ENCODE assay signal across 21 mouse cellular contexts in genomic region chr10:24821990-24822676, GRCm38 (mm10). TPM values are rescaled to one million over a fixed set of nuclear protein-coding genes. Genes with fewer than 3 reads are reported as not detected.
A peak's percentile ranks its signal among the peaks of the same experiment; 100 is the strongest.
DNase-seq lines count a peak whose midpoint lies in the region; ATAC-seq and TF ChIP-seq lines count a peak whose summit lies in the region.
"Had no signal": no experiment of that assay in that cellular context is flagged by ENCODE, and none has a peak within 500 bp of the region (broad histone marks: within the 10 kb centered on the region; RNA-seq: fewer than 3 reads in every experiment).

No protein-coding gene starts in this region.

- ATAC-seq in erythroid progenitor cell, adult 5-6 weeks (replicated peaks; ENCODE audit: low FRiP score, poor library complexity, severe bottlenecking), result peak; percentile 66
- ATAC-seq in liver, embryonic 14.5 days (ENCODE audit: insufficient read depth), result peak; percentile 82
- peak; percentile 63; the same call in 1 of the 2 replicates for ATAC-seq in stomach, postnatal 0 days (ENCODE audit: low FRiP score, low TSS enrichment)
- ATAC-seq: activated CD4-positive, CD25-positive, alpha-beta regulatory T cell, adult 4 months; forebrain, embryonic 14.5 days; hindbrain, postnatal 0 days; midbrain, embryonic 13.5 days had no signal

- peak; percentile 58 for DNase-seq in NIH3T3 (ENCODE audit: low read depth)
- DNase-seq in liver, embryonic 14.5 days (ENCODE audit: low read depth in 3 of 3, low spot score in 3 of 3), result peak; percentile 56 to 64 (median 57)
- no peak for DNase-seq in stomach, postnatal 0 days (ENCODE audit: low spot score)
- no peak for DNase-seq in left cerebral cortex, adult 9 months (ENCODE audit: low spot score in 2 of 2)
- DNase-seq in lung, postnatal 36 days, result no peak
- no peak for DNase-seq in embryo, embryonic 10 days (ENCODE audit: low spot score)
- DNase-seq: adrenal gland, postnatal 14 days; cerebellum, adult 8-10 months; heart, postnatal 36 days; kidney, adult 9 months; kidney, postnatal 4 days; lung, adult 18-20 months; right cerebral cortex, postnatal 25 days had no signal

- TF ChIP-seq CTCF in liver, embryonic 14.5 days (IDR thresholded peaks at IDR 0.05; ENCODE audit: low read depth), result no peak
- no peak for TF ChIP-seq CTCF in stomach, postnatal 0 days (IDR thresholded peaks at IDR 0.05; ENCODE audit: low read depth)

- H3K27ac ChIP-seq in liver, embryonic 14.5 days, result peak overlapping the region; percentile 41
- H3K27ac ChIP-seq in stomach, postnatal 0 days (replicated peaks), result no peak overlapping the region
- H3K27ac ChIP-seq: embryonic facial prominence, embryonic 15.5 days; hindbrain, postnatal 0 days; midbrain, embryonic 13.5 days; neural tube, embryonic 15.5 days had no signal

- H3K36me3 ChIP-seq in liver, embryonic 14.5 days (replicated peaks; ENCODE audit: control insufficient read depth, insufficient read depth, low read depth), result no peaks in the 10 kb centered on the region
- no peaks in the 10 kb centered on the region for H3K36me3 ChIP-seq in stomach, postnatal 0 days (ENCODE audit: control insufficient read depth, insufficient read depth, low read length)
- H3K36me3 ChIP-seq: embryonic facial prominence, embryonic 15.5 days; heart, embryonic 12.5 days; midbrain, embryonic 13.5 days; neural tube, embryonic 15.5 days had no signal

- peaks cover 23 to 33% of the 10 kb centered on the region in 2 experiments for H3K4me1 ChIP-seq in liver, embryonic 14.5 days (replicated peaks; ENCODE audit: control insufficient read depth in 2 of 2, insufficient read depth in 2 of 2, low read length in 1 of 2)
- H3K4me1 ChIP-seq in stomach, postnatal 0 days (replicated peaks; ENCODE audit: control insufficient read depth, insufficient read depth), result 0 out of 2 replicates have a peak, but pooled peaks cover 2% of the 10 kb centered on the region
- H3K4me1 ChIP-seq: neural tube, embryonic 15.5 days had no signal

- 34% methylated on average over 4 of the region's 4 CpGs for WGBS in liver, embryonic 14.5 days (ENCODE audit: insufficient replicate concordance)
- WGBS in stomach, postnatal 0 days, result 41% methylated on average over 4 of the region's 4 CpGs

- H3K4me3 ChIP-seq in liver, embryonic 14.5 days (ENCODE audit: insufficient read depth in 1 of 2, low read depth in 2 of 2, low read length in 2 of 2), result no peak overlapping the region
- no peak overlapping the region for H3K4me3 ChIP-seq in stomach, postnatal 0 days (ENCODE audit: low read depth, low read length)
- H3K4me3 ChIP-seq: embryonic facial prominence, embryonic 15.5 days; heart, embryonic 12.5 days; midbrain, embryonic 13.5 days; neural tube, embryonic 15.5 days had no signal

- peak overlapping the region; percentile 27 for H3K4me2 ChIP-seq in liver, embryonic 14.5 days (ENCODE audit: low read depth)
- H3K4me2 ChIP-seq in stomach, postnatal 0 days (replicated peaks; ENCODE audit: low read depth), result no peak overlapping the region
- H3K4me2 ChIP-seq: embryonic facial prominence, embryonic 15.5 days; heart, embryonic 12.5 days; midbrain, embryonic 13.5 days; neural tube, embryonic 15.5 days had no signal

- H3K27me3 ChIP-seq in liver, embryonic 14.5 days (ENCODE audit: control insufficient read depth, insufficient read depth, low read length), result no peaks in the 10 kb centered on the region; the same call in 1 of the 2 replicates
- no peaks in the 10 kb centered on the region for H3K27me3 ChIP-seq in stomach, postnatal 0 days (ENCODE audit: control insufficient read depth, insufficient read depth, low read length)
- H3K27me3 ChIP-seq: embryonic facial prominence, embryonic 15.5 days; heart, embryonic 12.5 days; midbrain, embryonic 13.5 days; neural tube, embryonic 15.5 days had no signal

- TF ChIP-seq EP300 in liver, embryonic 14.5 days (IDR thresholded peaks at IDR 0.05; ENCODE audit: low read depth), result peak; percentile 70
- TF ChIP-seq EP300 in stomach, postnatal 0 days (optimal IDR thresholded peaks at IDR 0.05), result no peak

- H3K9ac ChIP-seq in liver, embryonic 14.5 days (replicated peaks), result no peak overlapping the region
- H3K9ac ChIP-seq in stomach, postnatal 0 days (ENCODE audit: low read length), result no peak overlapping the region
- H3K9ac ChIP-seq: embryonic facial prominence, embryonic 15.5 days; heart, embryonic 12.5 days; midbrain, embryonic 13.5 days; neural tube, embryonic 15.5 days had no signal

- H3K9me3 ChIP-seq in liver, embryonic 14.5 days (ENCODE audit: control insufficient read depth, low read length), result no peaks in the 10 kb centered on the region
- H3K9me3 ChIP-seq in stomach, postnatal 0 days (ENCODE audit: control insufficient read depth, low read length), result no peaks in the 10 kb centered on the region
- H3K9me3 ChIP-seq: embryonic facial prominence, embryonic 15.5 days; heart, embryonic 12.5 days; midbrain, embryonic 13.5 days; neural tube, embryonic 15.5 days had no signal

RNA-seq across cellular contexts. Expression of gene Enpp3, which starts 20.5 kb away (rescaled TPM):
- total RNA-seq in erythroid progenitor cell, adult 5-6 weeks (2015; ENCODE audit: low replicate concordance), result 1.3 and 2.9 TPM in 2 replicates
- total RNA-seq in erythroid progenitor cell, adult 5-6 weeks (2017; ENCODE audit: low replicate concordance), result 0.30 and 1.4 TPM in 2 replicates
- 1.9 and 2.2 TPM in 2 replicates for polyA plus RNA-seq in liver, embryonic 14.5 days (2012; rRNA removed)
- polyA plus RNA-seq in liver, embryonic 14.5 days (2014; fragmentation: Nextera tagmentation; extraction: Ambion mirVana), result 3.2 and 3.4 TPM in 2 replicates
- 3.4 TPM in 2 replicates for polyA plus RNA-seq in stomach, postnatal 0 days (2015; fragmentation: Nextera tagmentation; extraction: Ambion mirVana)

RNA-seq across cellular contexts. Expression of gene Med23, which starts 47.7 kb away (rescaled TPM):
- total RNA-seq in erythroid progenitor cell, adult 5-6 weeks (2015; ENCODE audit: low replicate concordance), result 14.4 and 22.6 TPM in 2 replicates
- 14.2 and 35.2 TPM in 2 replicates for total RNA-seq in erythroid progenitor cell, adult 5-6 weeks (2017; ENCODE audit: low replicate concordance)
- polyA plus RNA-seq in liver, embryonic 14.5 days (2012; rRNA removed), result 7.3 and 7.4 TPM in 2 replicates
- 6.2 and 6.5 TPM in 2 replicates for polyA plus RNA-seq in liver, embryonic 14.5 days (2014; fragmentation: Nextera tagmentation; extraction: Ambion mirVana)
- 5.8 and 5.9 TPM in 2 replicates for polyA plus RNA-seq in stomach, postnatal 0 days (2015; fragmentation: Nextera tagmentation; extraction: Ambion mirVana)

Comparison
In these comparisons a context has a peak if more than half of its experiments do, and no peak if none do; other contexts are left out.
1. DNase-seq: peak in NIH3T3 (single experiment) and liver, embryonic 14.5 days (3 of 3); none in stomach, postnatal 0 days (single experiment), left cerebral cortex, adult 9 months (0 of 2), lung, postnatal 36 days (single experiment) and embryo, embryonic 10 days (single experiment).
2. Peak in every context shown above with its lines, with median percentiles within 50 percentile points of each other: ATAC-seq.